Mouse (Mus musculus) MN1 (cell line): ENCODE results near the gene Isg20l2.

Experiments used
- DNase-seq: peaks from one replicate; pipeline ENCODE4 v3.0.0-alpha.2; 2016; ENCODE audit warnings: low spot score

Isg20l2 gene

GRCm38 (mm10) chr3:87948378-87949265, 18.5 kb downstream of the Isg20l2 start, which contains the start of gene Crabp2:
TSS of gene Crabp2 (plus strand) at chr3:87948666.
- no peak for DNase-seq

DNA sequence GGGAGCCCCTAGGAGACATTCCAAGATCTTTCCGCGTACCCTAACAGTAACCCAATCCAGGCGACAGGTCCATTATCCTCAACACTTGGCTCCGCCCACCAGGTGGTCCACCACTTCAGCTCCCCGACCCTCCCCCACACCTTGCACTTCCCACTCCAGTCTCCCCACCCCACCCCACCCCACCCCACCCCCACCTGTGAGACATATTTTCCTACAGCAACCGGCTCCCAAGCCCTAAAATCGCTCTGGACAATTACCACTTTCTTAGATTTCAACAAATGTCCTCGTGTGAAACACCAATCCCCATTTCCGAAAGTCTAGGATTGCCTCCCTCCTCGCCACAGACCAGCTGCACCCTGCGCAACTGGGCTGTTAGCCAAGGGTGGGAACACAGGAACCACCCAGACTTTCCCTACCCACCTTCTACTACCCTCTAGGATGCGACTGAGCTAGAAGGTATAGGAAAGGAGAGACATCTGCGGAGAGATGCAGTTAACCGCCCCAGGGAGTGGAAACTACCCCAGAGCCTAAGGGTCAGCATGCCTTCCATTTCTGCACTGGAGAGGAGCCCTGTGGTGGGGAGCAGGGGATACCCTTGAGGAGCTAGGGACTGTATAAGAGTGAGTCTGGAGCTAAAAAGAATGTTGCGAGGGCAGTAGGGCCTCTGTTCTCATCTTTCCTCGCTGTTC, 19.3 kb downstream of the Isg20l2 start:
- no peak for DNase-seq

- no peak for DNase-seq
Observed at GRCm38 (mm10) chr3:87949955-87950515, 19.9 kb downstream of the Isg20l2 start.

GRCm38 (mm10) chr3:87951946-87952345, 21.8 kb downstream of the Isg20l2 start:
- no peak for DNase-seq

DNA sequence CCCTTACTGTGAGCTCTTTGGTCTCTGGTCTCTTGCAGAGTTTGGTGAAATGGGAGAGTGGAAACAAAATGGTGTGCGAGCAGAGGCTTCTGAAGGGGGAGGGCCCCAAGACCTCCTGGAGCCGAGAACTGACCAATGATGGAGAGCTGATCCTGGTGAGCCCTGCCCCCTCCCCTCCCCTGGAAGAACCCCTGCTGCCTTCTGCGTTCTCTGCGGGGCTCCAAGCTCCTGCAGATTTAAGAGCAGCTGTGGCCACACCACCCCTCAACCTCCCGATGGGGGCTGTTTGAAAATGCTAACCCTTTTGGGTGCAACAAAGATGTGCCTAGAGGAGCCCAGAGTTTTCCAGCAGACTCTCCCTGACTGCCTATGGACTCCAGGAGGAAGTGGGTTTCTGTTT, 22.3 kb downstream of the Isg20l2 start:
- DNase-seq: no peak

DNA sequence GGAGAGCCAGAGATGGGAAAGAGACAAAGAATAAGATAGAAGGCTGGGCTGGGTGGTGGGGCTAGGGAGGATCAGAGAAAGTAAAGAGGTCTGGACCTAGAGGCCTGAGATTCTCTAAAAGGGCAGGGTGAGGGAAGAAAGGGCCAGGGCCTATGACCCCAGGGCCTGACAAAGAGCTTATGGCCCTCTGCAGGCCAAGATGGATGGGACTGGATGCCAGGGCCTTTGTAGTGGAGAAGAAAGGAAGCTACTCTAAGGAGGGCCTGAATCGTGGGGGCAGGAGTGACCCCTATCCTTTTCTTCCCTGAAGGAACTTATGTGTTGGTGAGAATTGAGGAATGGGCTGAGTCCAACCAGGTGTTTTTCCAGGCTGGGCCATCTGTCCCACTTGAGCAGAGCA, 27.9 kb downstream of the Isg20l2 start:
- DNase-seq: no peak

DNA sequence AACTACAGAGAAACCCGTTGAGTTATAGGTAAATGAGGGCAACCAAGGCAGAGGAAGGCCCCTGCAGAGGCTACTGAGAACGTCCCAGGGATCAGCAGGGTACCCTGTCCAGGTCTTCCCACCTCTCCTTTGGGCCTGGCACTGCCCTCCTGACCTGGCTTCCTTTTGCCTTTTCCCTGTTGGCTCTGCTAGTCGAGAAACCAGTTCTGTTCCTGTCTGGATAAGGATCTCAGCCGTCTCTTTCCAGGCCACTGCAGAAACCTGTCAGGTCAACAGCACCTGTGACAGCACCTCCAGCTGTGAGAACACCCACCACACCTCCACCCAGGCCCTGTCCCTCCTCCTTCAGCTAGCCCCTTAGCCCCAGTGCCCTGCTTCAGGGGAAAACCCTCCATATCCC, 28.4 kb downstream of the Isg20l2 start:
- DNase-seq: no peak

GRCm38 (mm10) chr3:87958967-87959366, 28.9 kb downstream of the Isg20l2 start:
- no peak for DNase-seq

GRCm38 (mm10) chr3:87959371-87959770, 29.3 kb downstream of the Isg20l2 start:
- DNase-seq: no peak

GRCm38 (mm10) chr3:87960191-87960585, 30.1 kb downstream of the Isg20l2 start:
- DNase-seq: no peak

GRCm38 (mm10) chr3:87960586-87961191, 30.6 kb downstream of the Isg20l2 start:
- DNase-seq: peak; percentile 97

DNA sequence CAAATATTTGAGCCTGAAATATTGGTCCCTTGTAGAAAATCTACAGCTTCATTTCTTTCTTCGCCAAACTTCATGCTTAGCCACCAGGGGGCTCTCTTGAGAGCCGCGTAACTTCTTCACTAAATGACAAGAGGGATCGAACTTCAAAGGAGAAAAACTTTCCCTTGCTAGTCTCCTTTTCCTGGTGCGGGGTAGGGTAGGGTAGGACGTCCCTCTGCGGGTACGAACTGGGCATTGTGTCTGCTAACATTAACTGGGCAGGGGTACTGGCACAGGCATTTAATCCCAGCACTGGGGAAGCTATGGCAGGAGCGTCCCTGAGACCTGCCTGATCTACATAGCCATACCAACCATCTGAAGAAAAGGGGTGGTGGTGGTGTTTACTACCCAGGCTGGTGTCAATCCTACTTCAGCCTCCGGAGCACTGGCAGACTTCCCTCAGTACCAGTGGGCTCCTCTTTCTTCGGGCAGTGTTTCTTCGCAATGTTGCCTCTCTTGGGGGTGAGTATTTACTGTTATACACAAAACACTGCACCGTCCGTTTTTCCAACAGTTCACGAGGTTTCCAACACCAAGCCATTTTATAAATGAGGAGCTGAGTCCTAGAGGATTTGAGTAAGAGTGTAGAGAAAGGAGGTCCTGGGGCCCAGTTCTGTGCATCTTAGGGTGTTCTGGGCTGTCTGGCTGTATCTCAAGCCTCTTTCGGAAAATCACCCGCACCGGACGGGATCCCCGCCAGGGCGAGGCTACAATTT, 40.2 kb downstream of the Isg20l2 start:
- peak; percentile 78 for DNase-seq

DNA sequence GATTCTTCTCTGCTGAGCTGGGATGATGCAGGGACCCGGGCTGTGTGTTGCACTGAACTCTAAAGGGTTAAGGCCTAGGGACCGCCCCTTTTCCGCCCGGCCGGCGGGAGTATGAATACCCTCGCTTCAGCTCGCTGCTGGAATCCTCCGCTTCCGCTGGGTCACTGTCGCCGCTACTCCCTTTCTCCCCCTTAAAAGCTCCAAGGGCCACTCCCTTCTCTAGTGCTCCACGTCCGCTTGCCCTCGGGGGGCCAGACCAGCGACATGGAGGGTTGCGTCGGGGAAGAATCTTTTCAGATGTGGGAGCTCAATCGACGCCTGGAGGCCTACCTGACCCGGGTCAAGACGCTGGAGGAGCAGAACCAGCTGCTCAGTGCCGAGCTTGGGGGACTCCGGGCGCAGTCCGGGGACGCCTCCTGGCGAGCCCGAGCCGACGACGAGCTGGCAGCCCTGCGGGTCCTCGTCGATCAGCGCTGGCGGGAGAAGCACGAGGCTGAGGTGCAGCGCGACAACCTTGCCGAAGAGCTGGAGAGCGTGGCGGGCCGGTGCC, 40.9 kb downstream of the Isg20l2 start, which contains the start of gene Nes:
Nes (plus strand) TSS at position 140 of the 550 bp plus-strand sequence.
- peak; percentile 73 for DNase-seq

DNA sequence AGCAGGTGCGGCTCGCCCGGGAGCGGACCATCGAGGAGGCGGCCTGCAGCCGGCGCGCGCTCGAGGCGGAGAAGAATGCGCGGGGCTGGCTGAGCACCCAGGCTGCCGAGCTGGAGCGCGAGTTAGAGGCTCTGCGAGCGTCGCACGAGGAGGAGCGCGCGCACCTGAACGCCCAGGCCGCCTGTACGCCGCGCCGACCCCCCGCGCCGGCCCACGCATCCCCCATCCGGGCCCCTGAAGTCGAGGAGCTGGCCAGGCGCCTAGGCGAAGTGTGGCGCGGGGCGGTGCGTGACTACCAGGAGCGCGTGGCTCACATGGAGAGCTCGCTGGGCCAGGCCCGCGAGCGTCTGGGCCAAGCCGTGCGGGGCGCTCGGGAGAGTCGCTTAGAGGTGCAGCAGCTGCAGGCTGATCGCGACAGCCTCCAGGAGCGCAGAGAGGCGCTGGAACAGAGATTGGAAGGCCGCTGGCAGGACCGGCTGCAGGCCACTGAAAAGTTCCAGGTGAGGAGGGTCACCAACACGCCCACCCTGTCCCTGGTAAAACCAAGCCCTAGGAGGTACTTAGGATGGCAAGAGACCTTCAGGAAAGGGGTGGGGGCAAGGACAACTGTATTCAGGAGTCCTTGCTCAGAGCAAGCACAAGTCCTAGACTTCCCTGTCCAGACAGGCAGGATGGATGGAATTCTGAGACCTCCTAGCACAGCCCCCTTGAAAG, 41.5 kb downstream of the Isg20l2 start:
- no peak for DNase-seq

- no peak for DNase-seq
Observed at GRCm38 (mm10) chr3:87972203-87972664, 42.1 kb downstream of the Isg20l2 start.

- no peak for DNase-seq
Observed at GRCm38 (mm10) chr3:87972776-87973175, 42.7 kb downstream of the Isg20l2 start.

DNA sequence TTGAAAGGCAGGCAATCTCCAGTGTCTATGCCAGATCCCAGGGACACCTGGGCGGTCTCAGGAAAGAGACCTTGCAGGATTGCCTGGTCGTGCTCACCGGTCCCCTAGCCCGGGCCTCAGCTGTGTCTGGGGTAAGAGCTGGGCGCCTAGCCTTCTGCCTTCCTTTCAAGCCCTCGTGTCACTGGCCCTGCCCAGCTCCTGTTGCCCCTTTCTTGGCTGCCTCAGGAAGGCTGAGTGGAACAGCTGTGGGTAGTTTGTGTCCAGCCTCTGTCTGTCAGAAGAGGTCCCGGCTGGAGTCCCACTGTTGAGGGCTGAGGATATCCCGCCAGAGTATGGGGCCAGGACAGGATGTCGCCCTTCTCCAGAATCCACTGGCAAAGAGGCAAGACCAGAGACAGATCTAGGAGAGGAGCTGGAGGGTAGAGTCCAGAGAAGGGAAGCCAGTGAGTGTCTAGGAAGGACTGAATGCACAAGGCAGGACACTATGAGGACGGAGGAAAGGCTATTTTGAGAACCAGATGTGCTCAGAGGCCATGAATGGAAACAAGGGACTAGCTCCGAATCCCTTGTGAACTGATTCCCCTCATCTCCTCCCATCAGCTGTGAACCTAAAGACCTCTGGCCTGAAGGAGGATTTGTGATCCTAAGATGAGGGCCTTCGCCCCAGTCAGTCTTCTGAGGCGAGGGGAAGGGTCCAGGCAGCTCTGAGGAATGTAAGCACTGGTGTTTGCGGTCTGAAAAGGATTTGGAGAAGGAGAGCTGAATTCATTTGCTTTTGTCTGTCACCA, 43.7 kb downstream of the Isg20l2 start:
- no peak for DNase-seq

GRCm38 (mm10) chr3:87974381-87974987, 44.4 kb downstream of the Isg20l2 start:
- peak; percentile 71 for DNase-seq

GRCm38 (mm10) chr3:87979493-87979892, 49.4 kb downstream of the Isg20l2 start:
- no peak for DNase-seq
